Mouse (Mus musculus): Measurements from ENCODE around the gene Rap1gap. TPM values are rescaled to one million over a fixed set of nuclear protein-coding genes. Genes with fewer than 3 reads are reported as not detected.
A peak's percentile ranks its signal among the peaks of the same experiment; 100 is the strongest.

Gene Rap1gap
- total and polyA plus RNA-seq, 3 experiments, result 7.7 to 42.6 TPM; not detected in 1

- TF ChIP-seq TCF12 (IDR thresholded peaks at IDR 0.05; ENCODE audit: low read depth, low read length), result no peak
Measured at GRCm38 (mm10) chr4:137749680-137750079, 85.2 kb downstream of the Rap1gap start (continued).

GRCm38 (mm10) chr4:137750121-137750520 is 85.6 kb downstream of the Rap1gap start:
- Histone ChIP-seq H3K27ac (ENCODE audit: control insufficient read depth, low read depth, low read length) (no peak overlapping the region), H3K4me1 (ENCODE audit: control insufficient read depth in 1 of 2, insufficient read depth in 2 of 2, low read length in 2 of 2) (peaks cover 0 to 12% of the 10 kb centered on the region in 2 experiments; a peak in 2 of 4 replicates), H3K9me3 (replicated peaks; ENCODE audit: insufficient read depth, low read length) (no peaks in the 10 kb centered on the region), H3K4me3 (ENCODE audit: control insufficient read depth in 1 of 2, insufficient read depth in 1 of 2, low read depth in 2 of 2, low read length in 2 of 2) (no peak overlapping the region), H3K36me3 (ENCODE audit: control insufficient read depth in 1 of 2, insufficient read depth in 2 of 2, low read length in 2 of 2) (peaks cover 0 to 2% of the 10 kb centered on the region in 2 experiments; a peak in 1 of 4 replicates), H3K9ac (ENCODE audit: control insufficient read depth, low read depth, low read length, poor library complexity, severe bottlenecking) (no peak overlapping the region), H3K79me2 (ENCODE audit: control insufficient read depth, insufficient read depth, low read length, poor library complexity) (no peaks in the 10 kb centered on the region), H3K27me3 (ENCODE audit: control insufficient read depth in 1 of 2, insufficient read depth in 2 of 2, low read length in 2 of 2) (no peaks in the 10 kb centered on the region)
- DNase-seq (ENCODE audit: low read depth, low spot score), result no peak
- TF ChIP-seq SMC3 (IDR thresholded peaks at IDR 0.05; ENCODE audit: low read depth, low read length) (no peak), USF1 (IDR thresholded peaks at IDR 0.05; ENCODE audit: low read depth, low read length) (no peak), MAFK (IDR thresholded peaks at IDR 0.05; ENCODE audit: borderline replicate concordance, low read depth, low read length) (no peak), USF2 (IDR thresholded peaks at IDR 0.05; ENCODE audit: borderline replicate concordance in 1 of 2, insufficient read depth in 1 of 2, low read depth in 1 of 2, low read length in 2 of 2) (no peak), ELF1 (IDR thresholded peaks at IDR 0.05; ENCODE audit: low read depth, low read length) (no peak), KAT2A (conservative IDR thresholded peaks at IDR 0.05; ENCODE audit: low read depth, low read length) (no peak), NRF1 (IDR thresholded peaks at IDR 0.05; ENCODE audit: insufficient read depth, low read depth, low read length, poor library complexity, severe bottlenecking) (no peak), CTCF (IDR thresholded peaks at IDR 0.05 in 2 of 3, conservative IDR thresholded peaks at IDR 0.05 in 1 of 3; ENCODE audit: control insufficient read depth in 1 of 3, insufficient read depth in 1 of 3, low read depth in 2 of 3, low read length in 3 of 3, poor library complexity in 1 of 3, severe bottlenecking in 1 of 3) (no peak), TBP (IDR thresholded peaks at IDR 0.05; ENCODE audit: low read depth, low read length) (no peak), POLR2AphosphoS2 (IDR thresholded peaks at IDR 0.05; ENCODE audit: low read length) (no peak)

- H3K4me3 ChIP-seq (ENCODE audit: control insufficient read depth in 1 of 2, insufficient read depth in 1 of 2, low read depth in 2 of 2, low read length in 2 of 2), result peak overlapping the region in 1 of 2 experiments; percentile 10; a peak in 1 of 4 replicates
- TF ChIP-seq MXI1 (IDR thresholded peaks at IDR 0.05; ENCODE audit: low read depth, low read length), result no peak
- no peak for TF ChIP-seq CHD2 (IDR thresholded peaks at IDR 0.05; ENCODE audit: low read length)
- TF ChIP-seq TCF12 (IDR thresholded peaks at IDR 0.05; ENCODE audit: low read depth, low read length), result peak; percentile 71
- TF ChIP-seq BHLHE40 (IDR thresholded peaks at IDR 0.05; ENCODE audit: borderline replicate concordance, low read depth, low read length), result no peak
- peak; percentile 66 for TF ChIP-seq USF1 (IDR thresholded peaks at IDR 0.05; ENCODE audit: low read depth, low read length)
- TF ChIP-seq GATA1 (IDR thresholded peaks at IDR 0.05; ENCODE audit: low read depth, low read length), result peak; percentile 24; the same call in 1 of the 2 replicates
- TF ChIP-seq RCOR1 (IDR thresholded peaks at IDR 0.05; ENCODE audit: low read depth, low read length), result no peak
- TF ChIP-seq TAL1 (IDR thresholded peaks at IDR 0.05; ENCODE audit: low read length), result peak; percentile 64
- no peak for TF ChIP-seq SMC3 (IDR thresholded peaks at IDR 0.05; ENCODE audit: low read depth, low read length)
- peak; percentile 63 for TF ChIP-seq ETS1 (IDR thresholded peaks at IDR 0.05; ENCODE audit: low read depth, low read length)
- 0 out of 2 replicates have a peak, but pooled peaks have one; percentile 29 for TF ChIP-seq SIN3A (IDR thresholded peaks at IDR 0.05; ENCODE audit: low read length)
- TF ChIP-seq EP300 (IDR thresholded peaks at IDR 0.05; ENCODE audit: low read depth in 1 of 2, low read length in 2 of 2), result peak in 1 of 2 experiments; percentile 57; a peak in 2 of 4 replicates
- H3K27me3 ChIP-seq (ENCODE audit: control insufficient read depth in 1 of 2, insufficient read depth in 2 of 2, low read length in 2 of 2), result no peaks in the 10 kb centered on the region
- 0 out of 2 replicates have a peak overlapping the region, but pooled peaks have one; percentile 23 for H3K9ac ChIP-seq (ENCODE audit: control insufficient read depth, low read depth, low read length, poor library complexity, severe bottlenecking)
- peak; percentile 80 for DNase-seq (ENCODE audit: low read depth, low spot score)
- H3K9me3 ChIP-seq (replicated peaks; ENCODE audit: insufficient read depth, low read length), result no peaks in the 10 kb centered on the region
- peaks cover 0 to 12% of the 10 kb centered on the region in 2 experiments; a peak in 2 of 4 replicates for H3K4me1 ChIP-seq (ENCODE audit: control insufficient read depth in 1 of 2, insufficient read depth in 2 of 2, low read length in 2 of 2)
- H3K27ac ChIP-seq (ENCODE audit: control insufficient read depth, low read depth, low read length), result no peak overlapping the region
- H3K36me3 ChIP-seq (ENCODE audit: control insufficient read depth in 1 of 2, insufficient read depth in 2 of 2, low read length in 2 of 2), result peaks cover 0 to 2% of the 10 kb centered on the region in 2 experiments; a peak in 1 of 4 replicates
- no peaks in the 10 kb centered on the region for H3K79me2 ChIP-seq (ENCODE audit: control insufficient read depth, insufficient read depth, low read length, poor library complexity)
Measured at GRCm38 (mm10) chr4:137751310-137751709, 86.8 kb downstream of the Rap1gap start.

Measured in MEL (cell line).